Mouse (Mus musculus): ENCODE results near the gene Micu2.

DNA sequence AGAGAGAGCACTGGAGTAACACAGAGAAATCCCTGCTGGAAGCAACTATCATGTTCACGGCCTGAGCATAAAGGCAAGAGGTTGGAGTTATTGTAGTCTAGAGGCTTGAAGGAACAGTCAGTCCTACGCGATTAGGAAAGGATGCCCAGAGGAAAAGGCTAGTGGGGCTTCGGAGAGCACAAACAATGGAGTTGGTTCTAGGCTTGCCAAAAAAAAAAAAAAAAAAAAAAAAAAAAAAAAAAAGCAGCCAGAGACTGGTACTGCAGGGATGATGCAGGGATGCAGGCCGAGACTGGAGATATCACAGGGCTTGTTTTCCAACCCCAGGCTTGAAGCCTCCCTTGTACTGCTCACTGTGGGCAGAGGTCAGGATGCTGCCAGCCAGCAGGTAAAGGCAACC lies 89.8 kb downstream of the Micu2 start:
- TF ChIP-seq CTCF (IDR thresholded peaks at IDR 0.05; ENCODE audit: extremely low read depth, insufficient read depth, low read length) (no peak), POLR2A (IDR thresholded peaks at IDR 0.05; ENCODE audit: extremely low read depth, insufficient read depth, low read length) (no peak)
